Mouse (Mus musculus) left cerebral cortex, adult 18-20 months (tissue): ENCODE data around the gene Gm17617. TPM values are rescaled to one million over a fixed set of nuclear protein-coding genes. Genes with fewer than 3 reads are reported as not detected.
A peak's percentile ranks its signal among the peaks of the same experiment; 100 is the strongest.
"Not testable (repeated sequence)": the region's sequence is repeated elsewhere in the genome, so short reads cannot be mapped to it uniquely, and the experiment has no call there.

Experiments used
- DNase-seq, 2 experiments: peaks; one replicate each; pipeline ENCODE4 v3.0.0; 2021 to 2022; ENCODE audit warnings: low spot score in 2 of 2, mixed read lengths in 1 of 2
- total RNA-seq, 2 experiments: library from RNA; stranded (reverse); gene quantifications; 2 replicates each; pipeline ENCODE4 v1.2.3; 2021

The Gm17617 gene
- total RNA-seq, 2 experiments from 2014 or later = not detected

- DNase-seq = no peak
These were observed 2.0 kb upstream of the Gm17617 start for GRCm38 (mm10) chr13:55135382-55135781.

GRCm38 (mm10) chr13:55124903-55125302, 8.4 kb downstream of the Gm17617 start:
- DNase-seq = no peak

GRCm38 (mm10) chr13:55114375-55114774, 19.0 kb downstream of the Gm17617 start:
- DNase-seq = no peak

GRCm38 (mm10) chr13:55107694-55108093, 25.7 kb downstream of the Gm17617 start:
- peak; percentile 8 to 21 for DNase-seq

- no peak for DNase-seq
These were observed 26.2 kb downstream of the Gm17617 start for GRCm38 (mm10) chr13:55107116-55107515.

- DNase-seq = peak in 1 of 2 experiments; percentile 9
These were observed 27.2 kb downstream of the Gm17617 start for GRCm38 (mm10) chr13:55105953-55106691.

GRCm38 (mm10) chr13:55105045-55105952, 28.0 kb downstream of the Gm17617 start, which contains the start of gene Zfp346:
TSS of gene Zfp346 (plus strand) at chr13:55105311.
- DNase-seq = peak; percentile 95 to 96

- DNase-seq = no peak
These were observed 30.0 kb downstream of the Gm17617 start for GRCm38 (mm10) chr13:55103351-55103750.

- DNase-seq = no peak
These were observed 31.0 kb downstream of the Gm17617 start for GRCm38 (mm10) chr13:55102366-55102765.

GRCm38 (mm10) chr13:55101627-55102026, 31.7 kb downstream of the Gm17617 start:
- no peak for DNase-seq

GRCm38 (mm10) chr13:55099726-55100478, 33.4 kb downstream of the Gm17617 start, which contains the start of gene Uimc1:
TSS of gene Uimc1 (minus strand) at chr13:55100300.
- DNase-seq = peak; percentile 70 to 81

GRCm38 (mm10) chr13:55099066-55099725, 34.2 kb downstream of the Gm17617 start:
- DNase-seq = peak in 1 of 2 experiments; percentile 8

GRCm38 (mm10) chr13:55097841-55098240, 35.5 kb downstream of the Gm17617 start:
- DNase-seq = not testable (repeated sequence)

GRCm38 (mm10) chr13:55092588-55092987, 40.8 kb downstream of the Gm17617 start:
- peak; percentile 26 to 34 for DNase-seq

Other genes with a start within 250 kb of the Gm17617 start
- gene Unc5a, start 184.1 kb downstream of the Gm17617 start, total RNA-seq = 100 to 1,000 TPM; 104 to 107 TPM
- 1 to 10 TPM in 1 of 2 experiments, under 1 TPM in 1; 0.91 to 1.1 TPM for gene Hk3, start 112.2 kb downstream of the Gm17617 start, total RNA-seq
- 10 to 100 TPM; 22.0 to 25.5 TPM for gene Uimc1, start 33.2 kb downstream of the Gm17617 start, total RNA-seq
- gene Zfp346, start 28.2 kb downstream of the Gm17617 start, total RNA-seq = 10 to 100 TPM; 38.3 to 39.7 TPM
- under 1 TPM; 0.21 to 0.40 TPM for gene Fgfr4, start 19.1 kb upstream of the Gm17617 start, total RNA-seq
- 100 to 1,000 TPM; 109 to 115 TPM for gene Nsd1, start 76.2 kb upstream of the Gm17617 start, total RNA-seq
- gene Prelid1, start 187.0 kb upstream of the Gm17617 start, total RNA-seq = 100 to 1,000 TPM; 171 to 182 TPM
- gene Rab24, start 188.4 kb upstream of the Gm17617 start, total RNA-seq = 10 to 100 TPM; 87.6 to 89.3 TPM
- 1 to 10 TPM; 1.1 to 1.8 TPM for gene Mxd3, start 196.3 kb upstream of the Gm17617 start, total RNA-seq
- gene Lman2, start 229.2 kb upstream of the Gm17617 start, total RNA-seq = 10 to 100 TPM; 54.4 to 59.1 TPM
- 10 to 100 TPM; 57.5 to 60.7 TPM for gene Rgs14, start 236.2 kb upstream of the Gm17617 start, total RNA-seq